Mouse (Mus musculus): ENCODE results near the gene Ahnak2.

GRCm38 (mm10) chr12:112791026-112791425 is 11.4 kb downstream of the Ahnak2 start:
- TF ChIP-seq CTCF (IDR thresholded peaks at IDR 0.05; ENCODE audit: borderline replicate concordance, insufficient read depth, low read depth, low read length) (no peak), POLR2A (IDR thresholded peaks at IDR 0.05; ENCODE audit: borderline replicate concordance, insufficient read depth, low read length) (no peak)

Measured in cerebellum, adult 2 months (tissue).